Mouse (Mus musculus): ENCODE results near the gene Kcnk3.

Gene Kcnk3

DNA sequence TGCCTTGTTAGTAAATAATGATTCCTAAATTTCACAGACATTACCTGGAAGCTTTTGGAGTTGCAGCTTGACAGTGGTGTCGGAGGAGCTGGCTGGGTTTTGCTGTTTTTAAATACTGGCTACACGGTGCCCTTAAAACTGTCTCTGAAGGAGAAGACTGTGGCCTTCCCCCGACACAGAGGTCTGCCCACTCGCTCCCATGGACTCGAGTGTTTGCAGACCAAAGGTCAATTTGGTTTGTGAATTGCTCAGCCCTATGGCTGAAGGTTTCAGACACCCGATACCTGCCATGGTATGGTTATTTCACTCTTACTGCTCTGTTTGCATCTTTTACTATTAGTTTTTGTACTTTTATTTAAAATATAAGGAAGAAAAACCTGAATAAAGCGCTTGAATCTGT is 86.0 kb downstream of the Kcnk3 start:
- DNase-seq (ENCODE audit: low spot score), result no peak
